ENCODE assay signal across 16 mouse cellular contexts in the genomic region with DNA sequence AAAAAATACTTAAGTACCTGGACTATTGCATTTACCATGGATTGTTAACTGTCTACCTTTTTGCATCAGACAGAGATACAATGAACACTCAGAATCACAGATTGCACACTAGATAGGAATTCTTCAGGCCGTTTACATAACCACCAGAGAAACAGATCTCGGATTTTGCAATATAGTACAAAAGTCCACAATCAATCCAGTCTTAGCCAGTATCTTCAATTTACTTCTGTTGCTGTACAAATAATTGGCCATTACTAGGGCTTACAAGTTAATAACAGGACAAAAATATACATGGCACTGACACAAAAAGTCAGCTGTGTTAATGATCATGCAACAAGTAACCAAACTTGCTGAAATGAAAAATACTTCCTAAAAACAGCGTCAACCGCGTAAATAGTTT.
"Had no signal": no experiment of that assay in that cellular context is flagged by ENCODE, and none has a peak within 500 bp of the region (broad histone marks: within the 10 kb centered on the region; RNA-seq: fewer than 3 reads in every experiment).

No protein-coding gene starts in this region.

- H3K4me3 ChIP-seq: neural tube, embryonic 13.5 days; neural tube, embryonic 15.5 days; stomach, embryonic 15.5 days had no signal

- H3K27me3 ChIP-seq: neural tube, embryonic 13.5 days; neural tube, embryonic 15.5 days; stomach, embryonic 15.5 days had no signal

- DNase-seq: retina, postnatal 1 day; right cerebral cortex, adult 18-20 months; right cerebral cortex, postnatal 14 days; right cerebral cortex, postnatal 25 days; right cerebral cortex, postnatal 4 days; spleen, adult 18-20 months; thymus, adult 18-20 months; thymus, adult 2 months; thymus, postnatal 14 days; thymus, postnatal 25 days; thymus, postnatal 36 days; thymus, postnatal 4 days had no signal

- H3K27ac ChIP-seq: neural tube, embryonic 13.5 days; neural tube, embryonic 15.5 days; stomach, embryonic 15.5 days; stomach, postnatal 0 days had no signal

- H3K4me1 ChIP-seq: neural tube, embryonic 13.5 days; neural tube, embryonic 15.5 days; stomach, embryonic 15.5 days had no signal

- H3K9ac ChIP-seq: neural tube, embryonic 13.5 days; neural tube, embryonic 15.5 days; stomach, embryonic 15.5 days had no signal
